Mouse (Mus musculus): ENCODE results near the gene Llgl1. TPM values are rescaled to one million over a fixed set of nuclear protein-coding genes. Genes with fewer than 3 reads are reported as not detected.

Llgl1 gene
- total and polyA plus RNA-seq, 2 experiments from 2014 or later = 35.2 to 75.5 TPM

GRCm38 (mm10) chr11:60761681-60762080 is 62.2 kb downstream of the Llgl1 start:
- H3K36me3 ChIP-seq (ENCODE audit: insufficient read depth, low read length) = peaks cover 11% of the 10 kb centered on the region; the same call in 1 of the 2 replicates
- no peaks in the 10 kb centered on the region for H3K9me3 ChIP-seq (ENCODE audit: low read length)
- TF ChIP-seq CTCF (IDR thresholded peaks at IDR 0.05; ENCODE audit: low read depth) = no peak
- 90% methylated on average over 3 of the region's 3 CpGs for WGBS
- H3K4me1 ChIP-seq (ENCODE audit: insufficient read depth, low read length) = no peaks in the 10 kb centered on the region
- ATAC-seq = no peak
- no peak overlapping the region for H3K9ac ChIP-seq (replicated peaks; ENCODE audit: low read length)
- DNase-seq (ENCODE audit: low spot score) = no peak
- no peak overlapping the region for H3K4me2 ChIP-seq (ENCODE audit: low read depth, low read length)
- H3K27ac ChIP-seq = no peak overlapping the region
- no peak overlapping the region for H3K4me3 ChIP-seq (ENCODE audit: low read length)
- no peaks in the 10 kb centered on the region for H3K27me3 ChIP-seq (ENCODE audit: insufficient read depth, low read length)

Small RNAs within 50 kb of the gene (microRNA-seq; reads per million reads assigned to microRNA genes)
- 0.72 to 1.2 reads per million in 2 experiments for gene Mir5100

Other genes with a start within 250 kb of the Llgl1 start
- gene Drg2, start 245.1 kb upstream of the Llgl1 start, total RNA-seq (2014; rRNA removed) = 93.9 and 103 TPM in 2 replicates
- 82.2 and 85.1 TPM in 2 replicates for gene Drg2, start 245.1 kb upstream of the Llgl1 start, polyA plus RNA-seq (2015; fragmentation: Nextera tagmentation; extraction: Ambion mirVana)
- gene Myo15, start 230.4 kb upstream of the Llgl1 start, total RNA-seq (2014; rRNA removed) = 0.25 and 0.31 TPM in 2 replicates
- 0.30 and 0.35 TPM in 2 replicates for gene Myo15, start 230.4 kb upstream of the Llgl1 start, polyA plus RNA-seq (2015; fragmentation: Nextera tagmentation; extraction: Ambion mirVana)
- gene Alkbh5, start 163.3 kb upstream of the Llgl1 start, total RNA-seq (2014; rRNA removed) = 34.1 and 42.4 TPM in 2 replicates
- 23.1 and 23.6 TPM in 2 replicates for gene Alkbh5, start 163.3 kb upstream of the Llgl1 start, polyA plus RNA-seq (2015; fragmentation: Nextera tagmentation; extraction: Ambion mirVana)
- 77.1 and 112 TPM in 2 replicates for gene Flii, start 27.5 kb downstream of the Llgl1 start, total RNA-seq (2014; rRNA removed)
- gene Flii, start 27.5 kb downstream of the Llgl1 start, polyA plus RNA-seq (2015; fragmentation: Nextera tagmentation; extraction: Ambion mirVana) = 39.9 and 42.7 TPM in 2 replicates
- gene Mief2, start 28.7 kb downstream of the Llgl1 start, total RNA-seq (2014; rRNA removed) = 38.0 and 40.6 TPM in 2 replicates
- gene Mief2, start 28.7 kb downstream of the Llgl1 start, polyA plus RNA-seq (2015; fragmentation: Nextera tagmentation; extraction: Ambion mirVana) = 24.8 and 26.0 TPM in 2 replicates
- 10.5 and 11.0 TPM in 2 replicates for gene Top3a, start 77.6 kb downstream of the Llgl1 start, total RNA-seq (2014; rRNA removed)
- 3.9 and 4.6 TPM in 2 replicates for gene Top3a, start 77.6 kb downstream of the Llgl1 start, polyA plus RNA-seq (2015; fragmentation: Nextera tagmentation; extraction: Ambion mirVana)
- 14.6 and 15.2 TPM in 2 replicates for gene Smcr8, start 77.8 kb downstream of the Llgl1 start, total RNA-seq (2014; rRNA removed)
- gene Smcr8, start 77.8 kb downstream of the Llgl1 start, polyA plus RNA-seq (2015; fragmentation: Nextera tagmentation; extraction: Ambion mirVana) = 3.1 TPM in 2 replicates
- 11.9 and 14.4 TPM in 2 replicates for gene Shmt1, start 112.0 kb downstream of the Llgl1 start, total RNA-seq (2014; rRNA removed)
- gene Shmt1, start 112.0 kb downstream of the Llgl1 start, polyA plus RNA-seq (2015; fragmentation: Nextera tagmentation; extraction: Ambion mirVana) = 7.8 and 10.9 TPM in 2 replicates
- 29.8 and 30.7 TPM in 2 replicates for gene Dhrs7b, start 130.9 kb downstream of the Llgl1 start, total RNA-seq (2014; rRNA removed)
- gene Dhrs7b, start 130.9 kb downstream of the Llgl1 start, polyA plus RNA-seq (2015; fragmentation: Nextera tagmentation; extraction: Ambion mirVana) = 38.2 and 38.5 TPM in 2 replicates
- 34.6 and 72.0 TPM in 2 replicates for gene Tmem11, start 179.5 kb downstream of the Llgl1 start, total RNA-seq (2014; rRNA removed)
- 52.1 and 57.1 TPM in 2 replicates for gene Tmem11, start 179.5 kb downstream of the Llgl1 start, polyA plus RNA-seq (2015; fragmentation: Nextera tagmentation; extraction: Ambion mirVana)
- gene Natd1, start 215.0 kb downstream of the Llgl1 start, total RNA-seq (2014; rRNA removed) = 36.8 and 38.7 TPM in 2 replicates
- 15.2 and 16.0 TPM in 2 replicates for gene Natd1, start 215.0 kb downstream of the Llgl1 start, polyA plus RNA-seq (2015; fragmentation: Nextera tagmentation; extraction: Ambion mirVana)
- 15.0 and 22.2 TPM in 2 replicates for gene Map2k3, start 232.3 kb downstream of the Llgl1 start, total RNA-seq (2014; rRNA removed)
- gene Map2k3, start 232.3 kb downstream of the Llgl1 start, polyA plus RNA-seq (2015; fragmentation: Nextera tagmentation; extraction: Ambion mirVana) = 23.6 and 25.3 TPM in 2 replicates

All from hindbrain, postnatal 0 days (tissue).